Mouse (Mus musculus) G1E (cell line): ENCODE data around the gene Ccdc14. TPM values are rescaled to one million over a fixed set of nuclear protein-coding genes. Genes with fewer than 3 reads are reported as not detected.

Experiments used
- ATAC-seq: 2 replicates; pipeline ENCODE4 v1.8.0; 2016; ENCODE audit warnings: mild to moderate bottlenecking; ENCODE audit not compliant: insufficient number of reproducible peaks, poor library complexity, low FRiP score, severe bottlenecking; ENCODE audit errors: extremely low read depth
- DNase-seq: peaks from one replicate; pipeline ENCODE4 v3.0.0; 2012; ENCODE audit warnings: low spot score
- H3K27me3 ChIP-seq: 2 replicates; pipeline ENCODE4 v1.6.1; 2012; ENCODE audit warnings: mild to moderate bottlenecking, low read length, inconsistent platforms; ENCODE audit not compliant: insufficient read depth
- H3K36me3 ChIP-seq: replicated peaks from 2 replicates; pipeline ENCODE3; 2012; ENCODE audit warnings: mild to moderate bottlenecking, inconsistent platforms
- H3K4me1 ChIP-seq: 2 replicates; pipeline ENCODE4 v1.6.1; 2012; ENCODE audit warnings: low read depth, low read length, inconsistent platforms, mixed read lengths; ENCODE audit not compliant: insufficient read depth
- H3K4me3 ChIP-seq: 2 replicates; pipeline ENCODE4 v1.5.1; 2012; ENCODE audit warnings: low read depth, mild to moderate bottlenecking, inconsistent platforms, low read length, moderate library complexity, mixed read lengths
- H3K9me3 ChIP-seq: replicated peaks from 2 replicates; pipeline ENCODE4 v1.6.1; 2012; ENCODE audit warnings: inconsistent platforms
- CTCF ChIP-seq: IDR thresholded peaks from 2 replicates; pipeline ENCODE4 v1.5.1; 2012; ENCODE audit warnings: low read depth, low read length, inconsistent platforms, mixed read lengths
- GATA1 ChIP-seq: IDR thresholded peaks from 2 replicates; pipeline ENCODE4 v1.6.1; 2012; ENCODE audit warnings: borderline replicate concordance, low read length, inconsistent platforms, mixed read lengths
- GATA2 ChIP-seq: IDR thresholded peaks from 2 replicates; pipeline ENCODE4 v1.6.1; 2012; ENCODE audit warnings: low read depth, low read length, inconsistent platforms, borderline replicate concordance
- POLR2AphosphoS5 ChIP-seq: IDR thresholded peaks from 2 replicates; pipeline ENCODE4 v1.6.1; 2012; ENCODE audit warnings: low read depth, low read length, inconsistent platforms; ENCODE audit not compliant: insufficient replicate concordance
- TAL1 ChIP-seq: conservative IDR thresholded peaks from 2 replicates; pipeline ENCODE4 v1.6.1; 2012; ENCODE audit warnings: low read depth, low read length, inconsistent platforms, mixed read lengths
- polyA plus RNA-seq: library from polyadenylated mRNA; stranded (reverse); fragments of >175 nt; gene quantifications from 2 replicates; pipeline ENCODE4 v1.2.3, GENCODE M21; 2012
- total RNA-seq, 2 experiments: library from RNA; stranded (forward) in 1 of 2; stranded (reverse) in 1 of 2; fragments of 200-1000 nt in 1 of 2; fragments of >200 nt in 1 of 2; fragmentation: Nextera tagmentation in 1 of 2; gene quantifications; 2 replicates each; pipeline ENCODE4 v1.2.3; 2014 to 2017

Ccdc14 gene
- total and polyA plus RNA-seq, 3 experiments: 1.3 to 27.4 (median 25.6) TPM

- Histone ChIP-seq H3K4me1 (no peaks in the 10 kb centered on the region), H3K27me3 (peaks cover 5% of the 10 kb centered on the region), H3K36me3 (no peaks in the 10 kb centered on the region), H3K4me3 (no peak overlapping the region), H3K9me3 (no peaks in the 10 kb centered on the region)
- TF ChIP-seq GATA2: no peak
- TF ChIP-seq CTCF: no peak
- no peak for TF ChIP-seq TAL1
- TF ChIP-seq POLR2AphosphoS5: no peak
- no peak for TF ChIP-seq GATA1
- ATAC-seq (no peak), DNase-seq (no peak)
Observed at GRCm38 (mm10) chr16:34758205-34758604, 67.8 kb downstream of the Ccdc14 start.

GRCm38 (mm10) chr16:34763959-34764591, 73.7 kb downstream of the Ccdc14 start:
- no peaks in the 10 kb centered on the region for H3K4me1 ChIP-seq
- DNase-seq (no peak), ATAC-seq (no peak)
- peaks cover 4% of the 10 kb centered on the region; the same call in 1 of the 2 replicates for H3K27me3 ChIP-seq
- TF ChIP-seq TAL1 (no peak), CTCF (no peak), GATA1 (no peak), POLR2AphosphoS5 (no peak), GATA2 (no peak)
- H3K4me3 ChIP-seq: no peak overlapping the region
- H3K9me3 ChIP-seq: no peaks in the 10 kb centered on the region
- H3K36me3 ChIP-seq: no peaks in the 10 kb centered on the region

DNA sequence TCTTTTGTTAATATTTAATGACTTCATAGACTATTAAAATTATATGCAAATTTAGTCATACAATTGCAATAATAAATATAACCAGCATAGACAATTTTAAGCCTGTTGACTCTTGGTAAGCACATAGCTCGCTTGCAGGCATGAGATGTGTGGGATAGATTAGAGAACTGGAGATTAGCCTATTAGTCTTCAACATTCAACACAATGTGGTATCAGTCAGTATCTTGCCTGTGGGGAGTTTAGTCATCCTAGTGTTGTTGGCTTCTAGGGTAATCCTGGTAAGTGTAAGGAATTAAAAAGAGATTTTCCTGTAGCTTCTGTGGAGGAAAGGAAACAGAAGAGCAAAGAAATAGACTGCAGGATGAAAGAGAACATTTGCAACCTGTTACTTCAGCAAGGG, 75.2 kb downstream of the Ccdc14 start:
- H3K36me3 ChIP-seq: no peaks in the 10 kb centered on the region
- no peaks in the 10 kb centered on the region for H3K4me1 ChIP-seq
- TF ChIP-seq POLR2AphosphoS5: no peak
- TF ChIP-seq GATA1: no peak
- no peak for TF ChIP-seq CTCF
- no peak for TF ChIP-seq GATA2
- TF ChIP-seq TAL1: no peak
- no peaks in the 10 kb centered on the region for H3K9me3 ChIP-seq
- DNase-seq: no peak
- peaks cover 4% of the 10 kb centered on the region; the same call in 1 of the 2 replicates for H3K27me3 ChIP-seq
- H3K4me3 ChIP-seq: no peak overlapping the region
- ATAC-seq: no peak

DNA sequence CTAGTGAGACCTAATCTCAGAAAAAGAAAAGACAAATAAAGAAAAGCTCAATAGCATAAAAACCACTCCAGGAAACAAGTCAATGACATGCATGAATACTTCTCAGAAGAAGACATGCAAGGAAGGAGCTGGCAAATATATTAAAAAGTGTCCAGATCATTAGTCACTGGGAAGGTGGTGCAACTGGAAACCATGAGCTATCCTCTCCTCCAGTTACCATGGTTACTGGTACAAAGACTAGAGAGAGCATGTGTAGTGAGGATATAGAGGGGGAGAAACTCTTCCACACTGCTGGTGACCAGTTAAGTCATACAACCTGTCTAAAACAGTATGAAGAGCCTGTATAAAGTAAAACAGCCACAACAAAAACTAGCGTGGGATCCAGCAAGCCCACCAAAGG, 75.8 kb downstream of the Ccdc14 start:
- H3K9me3 ChIP-seq: no peaks in the 10 kb centered on the region
- TF ChIP-seq GATA1: no peak
- no peak for TF ChIP-seq POLR2AphosphoS5
- no peak for TF ChIP-seq GATA2
- TF ChIP-seq TAL1: no peak
- H3K36me3 ChIP-seq: no peaks in the 10 kb centered on the region
- no peak overlapping the region for H3K4me3 ChIP-seq
- ATAC-seq (no peak), DNase-seq (no peak)
- no peaks in the 10 kb centered on the region for H3K4me1 ChIP-seq
- H3K27me3 ChIP-seq: peaks cover 4% of the 10 kb centered on the region; the same call in 1 of the 2 replicates

- no peak for TF ChIP-seq TAL1
- TF ChIP-seq CTCF: no peak
- TF ChIP-seq POLR2AphosphoS5: no peak
- no peaks in the 10 kb centered on the region for H3K9me3 ChIP-seq
- no peaks in the 10 kb centered on the region for H3K4me1 ChIP-seq
- H3K27me3 ChIP-seq: 0 out of 2 replicates have a peak, but pooled peaks cover 2% of the 10 kb centered on the region
- no peak for ATAC-seq
- no peak overlapping the region for H3K4me3 ChIP-seq
- no peaks in the 10 kb centered on the region for H3K36me3 ChIP-seq
- DNase-seq: no peak
Observed at GRCm38 (mm10) chr16:34767443-34767842, 77.0 kb downstream of the Ccdc14 start.

GRCm38 (mm10) chr16:34768436-34768835, 78.0 kb downstream of the Ccdc14 start:
- Histone ChIP-seq H3K27me3 (0 out of 2 replicates have a peak, but pooled peaks cover 2% of the 10 kb centered on the region), H3K4me3 (no peak overlapping the region), H3K36me3 (no peaks in the 10 kb centered on the region), H3K4me1 (no peaks in the 10 kb centered on the region), H3K9me3 (no peaks in the 10 kb centered on the region)
- TF ChIP-seq TAL1 (no peak), CTCF (no peak), GATA1 (no peak), GATA2 (no peak), POLR2AphosphoS5 (no peak)
- ATAC-seq (no peak), DNase-seq (no peak)

GRCm38 (mm10) chr16:34770127-34770526, 79.7 kb downstream of the Ccdc14 start:
- Histone ChIP-seq H3K27me3 (0 out of 2 replicates have a peak, but pooled peaks cover 2% of the 10 kb centered on the region), H3K9me3 (no peaks in the 10 kb centered on the region), H3K4me3 (no peak overlapping the region), H3K36me3 (no peaks in the 10 kb centered on the region), H3K4me1 (no peaks in the 10 kb centered on the region)
- no peak for TF ChIP-seq GATA2
- TF ChIP-seq TAL1: no peak
- no peak for TF ChIP-seq POLR2AphosphoS5
- ATAC-seq (no peak), DNase-seq (no peak)
